Mouse (Mus musculus) brown adipose tissue, adult 24 weeks (tissue): ENCODE measurements around the gene Slc16a3. TPM values are rescaled to one million over a fixed set of nuclear protein-coding genes. Genes with fewer than 3 reads are reported as not detected.

Experiments
- H3K27ac ChIP-seq: fragments of 200-500 bp; replicated peaks from 2 replicates; pipeline ENCODE4 v1.5.1; 2012; ENCODE audit warnings: low read depth, mild to moderate bottlenecking, low read length
- H3K4me1 ChIP-seq: fragments of 200-500 bp; 2 replicates; pipeline ENCODE4 v1.6.1; 2012; ENCODE audit warnings: low read length, mixed read lengths; ENCODE audit not compliant: control insufficient read depth, insufficient read depth, insufficient read length
- H3K4me3 ChIP-seq: fragments of 200-500 bp; 2 replicates; pipeline ENCODE4 v1.5.1; 2012; ENCODE audit warnings: low read depth, mild to moderate bottlenecking, low read length, moderate library complexity; ENCODE audit not compliant: insufficient read depth
- polyA plus RNA-seq: library from polyadenylated mRNA; stranded (reverse); fragments of >200 nt; gene quantifications from 2 replicates; pipeline ENCODE4 v1.2.4, GENCODE M21; 2012; ENCODE audit not compliant: missing spikeins, insufficient read depth, insufficient read length

The Slc16a3 gene
- polyA plus RNA-seq, 1 experiment = 1.6 TPM

GRCm38 (mm10) chr11:120980427-120981035, 32.3 kb downstream of the Slc16a3 start:
- H3K4me3 ChIP-seq = no peak overlapping the region
- peaks cover 16% of the 10 kb centered on the region for H3K4me1 ChIP-seq
- H3K27ac ChIP-seq = no peak overlapping the region

GRCm38 (mm10) chr11:120981661-120982060, 33.4 kb downstream of the Slc16a3 start:
- H3K4me1 ChIP-seq = peaks cover 17% of the 10 kb centered on the region
- H3K4me3 ChIP-seq = no peak overlapping the region

GRCm38 (mm10) chr11:120982459-120982858, 34.2 kb downstream of the Slc16a3 start:
- peaks cover 20% of the 10 kb centered on the region for H3K4me1 ChIP-seq
- no peak overlapping the region for H3K4me3 ChIP-seq
- no peak overlapping the region for H3K27ac ChIP-seq

More at GRCm38 (mm10) chr11:120981661-120982060, 33.4 kb downstream of the Slc16a3 start:
- no peak overlapping the region for H3K27ac ChIP-seq

GRCm38 (mm10) chr11:120984448-120985330, 36.4 kb downstream of the Slc16a3 start:
- Histone ChIP-seq H3K4me3 (no peak overlapping the region), H3K27ac (peak overlapping the region; percentile 54), H3K4me1 (peaks cover 36% of the 10 kb centered on the region)

- Histone ChIP-seq H3K27ac (no peak overlapping the region), H3K4me3 (no peak overlapping the region), H3K4me1 (peaks cover 38% of the 10 kb centered on the region)
These were observed 39.3 kb downstream of the Slc16a3 start for GRCm38 (mm10) chr11:120987608-120988007.

- H3K27ac ChIP-seq = peak overlapping the region; percentile 1; the same call in 1 of the 2 replicates
- no peak overlapping the region for H3K4me3 ChIP-seq
- peaks cover 42% of the 10 kb centered on the region for H3K4me1 ChIP-seq
These were observed 40.1 kb downstream of the Slc16a3 start for GRCm38 (mm10) chr11:120988410-120988809.

DNA sequence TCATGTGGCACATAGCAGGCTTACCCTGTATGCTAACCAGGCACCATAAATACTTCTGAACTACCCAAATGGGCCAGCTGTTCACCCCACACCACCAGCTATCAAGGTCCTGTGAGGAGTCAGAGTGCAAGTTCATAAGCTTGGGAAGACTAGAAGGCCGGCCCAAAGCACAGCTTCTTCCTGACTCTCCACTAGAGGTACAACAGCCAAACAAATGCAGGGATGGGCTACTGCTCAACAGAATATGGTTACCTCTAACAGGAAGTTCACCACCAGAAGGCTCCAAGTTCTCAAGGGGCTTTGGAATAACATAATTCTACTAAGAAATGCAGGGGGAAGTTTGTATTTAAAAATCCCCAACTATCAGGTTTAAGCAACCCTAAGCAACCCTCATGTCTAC, 41.2 kb downstream of the Slc16a3 start:
- Histone ChIP-seq H3K4me1 (peaks cover 35% of the 10 kb centered on the region), H3K4me3 (peak overlapping the region; percentile 82), H3K27ac (peak overlapping the region; percentile 53)

DNA sequence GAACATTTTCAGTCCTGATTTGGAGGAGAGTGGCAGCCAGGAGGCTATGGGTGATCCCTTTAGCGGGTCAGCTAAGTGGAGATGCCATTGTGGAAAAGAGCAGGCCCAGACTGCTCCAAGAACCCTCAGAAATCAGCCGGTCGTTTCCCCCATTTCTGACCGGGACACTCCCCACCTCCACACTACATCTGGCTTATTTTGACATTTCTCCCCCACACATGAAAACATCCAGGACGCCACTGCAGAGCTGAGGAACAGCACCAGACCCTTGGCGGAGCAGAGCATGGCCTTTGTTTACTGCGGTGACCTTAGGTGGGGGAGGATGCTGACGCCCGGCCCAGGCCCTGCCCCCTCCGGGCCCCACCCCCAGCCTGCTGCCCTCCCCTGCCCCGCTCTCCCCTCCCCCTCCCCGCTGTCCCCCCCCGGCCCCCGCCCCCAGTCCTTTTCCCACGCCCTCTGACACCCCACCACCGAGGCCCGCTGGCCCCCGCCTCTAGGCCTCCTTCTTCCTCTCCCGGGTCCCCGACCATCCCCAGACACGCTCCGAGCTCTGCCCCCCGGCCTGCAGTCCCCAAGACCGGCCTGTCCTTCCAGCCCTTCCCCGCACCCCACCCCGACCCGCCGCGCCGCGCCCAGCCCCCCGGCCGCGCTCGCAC, 42.0 kb downstream of the Slc16a3 start:
- H3K27ac ChIP-seq = peak overlapping the region; percentile 75
- H3K4me3 ChIP-seq = peak overlapping the region; percentile 99
- H3K4me1 ChIP-seq = peaks cover 35% of the 10 kb centered on the region

GRCm38 (mm10) chr11:120990951-120991526, 42.8 kb downstream of the Slc16a3 start, which contains the start of gene Csnk1d:
TSS of gene Csnk1d (minus strand) at chr11:120991330.
- Histone ChIP-seq H3K27ac (peak within 1 kb of the TSS; percentile 75), H3K4me3 (peak within 1 kb of the TSS; percentile 99), H3K4me1 (peaks cover 31% of the 10 kb centered on the region)

DNA sequence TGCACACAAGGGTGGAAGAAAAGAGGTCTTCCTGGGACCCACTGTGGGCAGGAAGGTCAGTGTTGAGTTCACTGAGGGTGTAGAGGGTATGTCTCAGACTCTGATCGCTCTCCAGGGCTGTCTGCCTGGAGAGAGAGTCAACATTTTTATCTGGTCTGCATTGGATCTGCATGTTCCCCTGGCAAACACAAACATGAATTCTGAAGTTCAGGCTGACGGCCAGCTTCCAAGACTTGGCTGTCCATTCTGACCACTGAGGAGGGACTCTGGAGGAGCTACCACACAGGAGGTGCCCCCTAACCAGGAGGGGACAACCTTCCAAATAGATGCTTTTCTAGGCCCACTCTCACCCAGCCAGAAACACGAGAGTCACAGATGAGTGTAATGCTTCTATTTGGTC, 43.5 kb downstream of the Slc16a3 start:
- peaks cover 30% of the 10 kb centered on the region for H3K4me1 ChIP-seq

DNA sequence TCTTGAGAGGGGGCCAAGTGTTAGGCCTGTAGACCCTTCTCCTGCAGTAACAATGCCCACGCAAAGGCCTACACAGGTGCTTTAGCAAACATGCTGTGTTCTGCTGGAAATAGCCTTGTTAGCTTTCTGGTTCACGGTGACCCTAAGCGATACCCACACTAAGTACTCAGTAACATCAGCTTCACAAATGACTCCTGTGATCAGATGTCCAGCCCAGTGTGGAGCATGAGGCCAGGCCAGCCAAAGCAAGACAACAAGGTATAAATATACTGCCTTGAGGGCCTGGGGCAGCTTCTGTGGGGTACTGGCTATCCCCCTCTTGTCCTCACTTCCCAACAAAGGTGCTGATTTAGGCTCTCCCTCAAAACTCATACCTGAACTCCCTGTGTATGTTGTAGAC, 44.8 kb downstream of the Slc16a3 start:
- peak overlapping the region; percentile 10; the same call in 1 of the 2 replicates for H3K4me3 ChIP-seq
- 0 out of 2 replicates have a peak overlapping the region, but pooled peaks have one; percentile 19 for H3K27ac ChIP-seq
- H3K4me1 ChIP-seq = peaks cover 25% of the 10 kb centered on the region

More for the DNA sequence above, 43.5 kb downstream of the Slc16a3 start:
- Histone ChIP-seq H3K27ac (peak overlapping the region; percentile 75), H3K4me3 (peak overlapping the region; percentile 67)

DNA sequence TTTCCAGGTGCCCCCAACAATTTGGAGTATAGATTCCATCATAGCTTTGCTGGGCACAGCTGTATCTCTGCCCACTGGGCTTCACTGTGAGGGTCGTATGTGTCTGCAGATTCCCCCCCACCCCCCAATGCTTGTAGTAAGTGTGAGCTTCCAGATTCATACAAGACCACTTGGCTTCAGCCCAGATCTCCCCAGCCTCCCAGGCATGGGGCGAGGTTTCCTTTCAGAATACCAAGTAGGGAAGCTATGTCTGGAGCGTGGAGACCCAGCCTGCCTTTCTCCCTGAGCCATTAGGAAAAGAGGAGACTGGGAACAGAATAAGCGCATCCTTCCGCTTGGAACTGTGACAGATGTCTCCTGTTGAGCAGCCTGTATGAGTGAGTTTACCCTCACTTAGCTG, 45.3 kb downstream of the Slc16a3 start:
- Histone ChIP-seq H3K4me3 (no peak overlapping the region), H3K4me1 (peaks cover 21% of the 10 kb centered on the region), H3K27ac (no peak overlapping the region)

DNA sequence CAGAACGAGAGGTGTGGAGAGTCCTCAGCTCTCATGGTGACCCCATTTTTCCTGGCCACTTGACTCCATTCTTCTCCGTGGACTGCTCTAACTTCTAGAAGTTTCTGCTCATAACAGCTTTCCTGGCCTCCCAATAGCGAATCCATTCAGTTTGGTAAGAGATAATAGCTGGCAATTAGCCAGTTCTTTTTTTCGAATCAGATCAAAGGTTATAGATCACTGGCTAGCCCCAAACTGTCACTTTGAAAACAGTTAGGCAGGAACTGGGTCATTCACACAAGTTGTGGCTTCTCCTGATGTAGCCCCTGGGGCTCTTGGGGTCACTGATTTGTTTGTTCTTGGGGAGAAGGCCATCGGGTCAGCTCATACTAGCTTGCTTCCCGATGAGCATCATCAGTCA, 46.5 kb downstream of the Slc16a3 start:
- Histone ChIP-seq H3K27ac (no peak overlapping the region), H3K4me1 (peaks cover 12% of the 10 kb centered on the region), H3K4me3 (no peak overlapping the region)

DNA sequence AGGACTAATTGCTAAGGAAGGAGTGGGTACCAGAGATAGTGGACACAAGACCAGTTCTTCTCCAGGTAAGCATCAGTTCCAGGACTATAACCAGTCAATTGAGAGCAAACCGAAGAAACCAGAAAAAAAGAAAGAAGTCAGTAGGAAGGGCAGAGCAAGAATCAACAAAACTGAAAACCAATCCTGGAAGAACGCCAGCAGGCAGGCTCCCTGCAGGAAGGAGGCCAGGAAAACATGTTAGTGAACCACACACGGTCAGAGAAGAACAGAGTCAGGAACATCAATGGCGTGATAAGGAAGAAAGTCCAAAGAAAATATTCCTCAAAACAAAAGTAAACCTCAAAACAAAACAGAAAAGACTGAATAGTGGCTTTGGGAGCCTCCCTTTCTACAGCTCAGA, 53.7 kb downstream of the Slc16a3 start:
- H3K4me1 ChIP-seq = 0 out of 2 replicates have a peak, but pooled peaks cover 2% of the 10 kb centered on the region
- no peak overlapping the region for H3K27ac ChIP-seq

GRCm38 (mm10) chr11:121004281-121004680, 56.0 kb downstream of the Slc16a3 start:
- Histone ChIP-seq H3K27ac (no peak overlapping the region), H3K4me3 (no peak overlapping the region), H3K4me1 (0 out of 2 replicates have a peak, but pooled peaks cover 2% of the 10 kb centered on the region)

More for the DNA sequence above, 53.7 kb downstream of the Slc16a3 start:
- H3K4me3 ChIP-seq = no peak overlapping the region
